Mouse (Mus musculus) heart, embryonic 11.5 days (tissue): ENCODE measurements around the gene 1700029J07Rik. TPM values are rescaled to one million over a fixed set of nuclear protein-coding genes. Genes with fewer than 3 reads are reported as not detected.

ENCODE experiments used
- ATAC-seq: fragments of 200-750 bp; cut with Nextera tagmentation; replicated peaks from 2 replicates; pipeline ENCODE4 v1.8.0; 2017; ENCODE audit warnings: moderate library complexity; ENCODE audit not compliant: insufficient number of reproducible peaks, low FRiP score, low TSS enrichment
- H3K27ac ChIP-seq: fragments of 300-500 bp; sonication (generic); 2 replicates; pipeline ENCODE4 v1.5.1; 2014; ENCODE audit warnings: mild to moderate bottlenecking, low read depth, low read length
- H3K27me3 ChIP-seq: fragments of 300-500 bp; sonication (generic); 2 replicates; pipeline ENCODE4 v1.6.1; 2014; ENCODE audit warnings: mild to moderate bottlenecking, low read length, mixed read lengths; ENCODE audit not compliant: control insufficient read depth, insufficient read depth
- H3K36me3 ChIP-seq: fragments of 300-500 bp; sonication (generic); 2 replicates; pipeline ENCODE4 v1.6.1; 2014; ENCODE audit warnings: mild to moderate bottlenecking, low read length, moderate library complexity, mixed read lengths; ENCODE audit not compliant: control insufficient read depth, insufficient read depth
- H3K4me1 ChIP-seq: fragments of 300-500 bp; sonication (generic); 2 replicates; pipeline ENCODE4 v1.6.1; 2014; ENCODE audit warnings: low read length; ENCODE audit not compliant: control insufficient read depth, insufficient read depth
- H3K4me2 ChIP-seq: fragments of 300-500 bp; sonication (generic); 2 replicates; pipeline ENCODE4 v1.6.1; 2014; ENCODE audit warnings: mild to moderate bottlenecking, moderate library complexity
- H3K4me3 ChIP-seq: fragments of 300-500 bp; sonication (generic); 2 replicates; pipeline ENCODE4 v1.5.1; 2014; ENCODE audit warnings: low read depth, low read length
- H3K9ac ChIP-seq: fragments of 300-500 bp; sonication (generic); 2 replicates; pipeline ENCODE4 v1.6.1; 2014; ENCODE audit warnings: mild to moderate bottlenecking, low read depth, low read length, moderate library complexity
- H3K9me3 ChIP-seq: fragments of 300-500 bp; sonication (generic); replicated peaks from 2 replicates; pipeline ENCODE4 v1.6.1; 2016; ENCODE audit warnings: low read length; ENCODE audit not compliant: control insufficient read depth
- WGBS: fragments of 180-500 bp; shearing (Covaris S2); extraction: QIAGEN DNeasy Blood & Tissue Kit; methylation state at CpG from one replicate; pipeline ENCODE4 v1.1.7; 2014; ENCODE audit not compliant: insufficient replicate concordance; 5-methylcytosine and 5-hydroxymethylcytosine counted together
- polyA plus RNA-seq: library from polyadenylated mRNA; unstranded; fragments of >200 nt; fragmentation: Nextera tagmentation; extraction: Ambion mirVana; gene quantifications from 2 replicates; pipeline ENCODE4 v1.2.1, GENCODE M21; 2014

1700029J07Rik gene
- 2.1 and 2.4 TPM in 2 replicates for polyA plus RNA-seq

DNA sequence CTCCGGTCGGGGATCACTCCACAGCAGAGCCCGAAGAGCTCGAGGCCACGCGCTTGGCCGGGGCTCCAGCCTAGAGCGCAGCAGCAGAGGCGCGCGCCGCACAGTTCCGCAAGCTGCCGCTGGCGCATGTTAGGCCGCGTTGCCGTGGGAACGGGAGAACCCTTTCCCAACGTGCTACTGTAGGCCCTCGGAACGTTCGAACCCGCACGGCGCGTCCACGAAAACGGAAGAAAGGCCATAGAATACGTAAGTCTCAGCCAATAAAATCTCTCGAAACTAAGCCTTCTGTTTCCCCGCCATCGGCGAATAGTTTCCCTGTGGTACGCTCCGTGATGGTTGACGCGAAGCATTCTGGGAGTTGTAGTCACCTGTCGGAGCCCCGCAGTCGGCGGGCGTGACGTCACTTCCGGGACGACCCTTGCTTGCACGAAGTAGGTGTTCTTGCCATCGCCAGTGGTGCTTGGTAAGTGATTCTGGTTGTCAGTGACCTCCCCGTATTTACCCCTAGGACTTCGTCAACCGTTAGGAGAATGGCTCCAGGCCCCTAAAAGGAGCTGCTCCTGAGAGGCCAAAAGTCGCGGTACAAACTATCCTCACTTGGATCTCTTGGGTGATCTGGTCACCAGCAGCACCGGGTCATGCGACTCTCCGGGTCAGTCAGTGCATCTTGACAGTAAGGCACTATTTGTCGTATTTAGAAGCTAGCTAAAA lies at the start of gene 1700029J07Rik, which contains the start of gene Ufsp2:
TSS of gene 1700029J07Rik (minus strand) at position 127 of the 711 bp plus-strand sequence.
TSS of gene Ufsp2 (plus strand) at position 403 of the 711 bp plus-strand sequence.
- peak within 1 kb of the TSS; percentile 84 for H3K4me2 ChIP-seq
- H3K36me3 ChIP-seq, result peaks cover 2% of the 10 kb centered on the region; the same call in 1 of the 2 replicates
- H3K27me3 ChIP-seq, result no peaks in the 10 kb centered on the region
- H3K4me1 ChIP-seq, result peaks cover 5% of the 10 kb centered on the region
- ATAC-seq, result peak; percentile 96
- H3K27ac ChIP-seq, result peak within 1 kb of the TSS; percentile 86
- H3K9ac ChIP-seq, result peak within 1 kb of the TSS; percentile 83
- no peaks in the 10 kb centered on the region for H3K9me3 ChIP-seq
- WGBS, result 1% methylated on average over 57 of the region's 57 CpGs
- H3K4me3 ChIP-seq, result peak within 1 kb of the TSS; percentile 79

DNA sequence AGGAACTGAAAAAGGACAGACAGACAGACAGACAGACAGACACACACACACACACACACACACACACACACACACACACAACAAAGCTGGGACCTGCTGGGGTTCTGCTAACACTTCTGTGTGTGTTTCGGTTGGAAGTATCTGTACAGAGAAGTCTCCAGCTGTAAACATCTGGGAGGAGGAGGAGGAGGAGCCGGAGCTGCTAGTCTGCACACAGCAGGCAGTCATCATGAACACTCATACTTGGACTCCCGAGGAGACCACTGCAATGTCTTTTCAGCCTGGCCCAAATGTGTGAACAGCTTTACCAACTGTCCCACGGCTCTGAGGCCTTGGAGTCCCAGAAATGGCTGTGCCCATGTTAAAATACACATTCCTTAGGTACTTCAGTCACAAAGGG lies 49.3 kb upstream of the 1700029J07Rik start:
- Histone ChIP-seq H3K36me3 (no peaks in the 10 kb centered on the region), H3K4me1 (0 out of 2 replicates have a peak, but pooled peaks cover 6% of the 10 kb centered on the region), H3K9ac (no peak overlapping the region), H3K4me3 (no peak overlapping the region), H3K27ac (no peak overlapping the region), H3K9me3 (no peaks in the 10 kb centered on the region), H3K4me2 (no peak overlapping the region), H3K27me3 (no peaks in the 10 kb centered on the region)
- ATAC-seq, result no peak
- WGBS, result 42% methylated on average over 4 of the region's 4 CpGs

DNA sequence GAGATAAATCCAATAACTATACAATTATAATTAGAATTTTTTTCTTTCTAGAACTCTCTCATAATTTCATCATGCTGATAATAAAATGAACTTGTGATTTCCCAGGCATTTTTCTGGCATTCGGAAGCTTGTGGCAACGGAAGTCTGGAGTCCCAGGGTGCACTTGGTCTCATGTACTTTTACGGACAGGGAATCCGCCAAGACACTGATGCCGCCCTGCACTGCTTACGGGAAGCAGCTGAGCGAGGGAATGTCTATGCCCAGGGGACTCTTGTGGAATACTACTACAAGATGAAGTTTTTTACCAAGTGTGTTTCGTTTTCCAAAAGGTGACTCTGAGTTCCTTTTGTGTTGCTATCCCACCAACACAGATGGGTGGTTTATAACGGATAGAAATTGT lies 47.7 kb upstream of the 1700029J07Rik start:
- no peaks in the 10 kb centered on the region for H3K36me3 ChIP-seq
- ATAC-seq, result no peak
- H3K4me3 ChIP-seq, result no peak overlapping the region
- no peak overlapping the region for H3K4me2 ChIP-seq
- no peaks in the 10 kb centered on the region for H3K27me3 ChIP-seq
- H3K4me1 ChIP-seq, result 0 out of 2 replicates have a peak, but pooled peaks cover 6% of the 10 kb centered on the region
- H3K27ac ChIP-seq, result no peak overlapping the region
- no peaks in the 10 kb centered on the region for H3K9me3 ChIP-seq
- WGBS, result 89% methylated on average over 9 of the region's 9 CpGs
- H3K9ac ChIP-seq, result no peak overlapping the region

DNA sequence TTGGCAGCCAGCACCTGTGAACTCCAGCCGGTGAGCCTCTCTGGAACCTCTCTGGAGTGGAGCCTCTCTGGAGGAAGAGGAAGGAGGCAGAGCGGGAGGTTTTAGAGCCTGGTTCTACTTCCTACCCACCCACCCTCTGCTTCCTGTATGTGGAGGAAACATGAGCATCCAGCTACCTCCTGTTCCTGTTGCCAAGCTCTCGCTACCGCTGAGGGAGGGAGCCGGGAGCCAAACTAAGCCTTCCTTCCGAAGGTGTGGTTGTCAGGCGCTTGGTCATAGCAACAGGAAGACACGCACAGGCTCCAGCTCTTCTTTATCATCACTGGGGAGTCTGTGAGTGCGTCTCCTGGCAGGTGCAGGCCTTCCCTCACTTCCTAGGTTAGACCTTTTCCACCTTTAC lies 47.2 kb upstream of the 1700029J07Rik start:
- Histone ChIP-seq H3K36me3 (no peaks in the 10 kb centered on the region), H3K27ac (no peak overlapping the region), H3K9ac (no peak overlapping the region), H3K9me3 (no peaks in the 10 kb centered on the region), H3K4me1 (0 out of 2 replicates have a peak, but pooled peaks cover 6% of the 10 kb centered on the region), H3K27me3 (no peaks in the 10 kb centered on the region), H3K4me3 (no peak overlapping the region), H3K4me2 (no peak overlapping the region)
- no peak for ATAC-seq
- 77% methylated on average over 9 of the region's 9 CpGs for WGBS

- Histone ChIP-seq H3K27me3 (no peaks in the 10 kb centered on the region), H3K9me3 (no peaks in the 10 kb centered on the region), H3K4me1 (peaks cover 10% of the 10 kb centered on the region; the same call in 1 of the 2 replicates), H3K27ac (peak overlapping the region; percentile 42; the same call in 1 of the 2 replicates), H3K4me2 (peak overlapping the region; percentile 60), H3K36me3 (no peaks in the 10 kb centered on the region), H3K9ac (peak overlapping the region; percentile 56), H3K4me3 (peak overlapping the region; percentile 16; the same call in 1 of the 2 replicates)
- 10% methylated on average over 17 of the region's 17 CpGs for WGBS
- ATAC-seq, result peak; percentile 68; the same call in 1 of the 2 replicates
These were observed 36.0 kb upstream of the 1700029J07Rik start for GRCm38 (mm10) chr8:46010746-46011680.

DNA sequence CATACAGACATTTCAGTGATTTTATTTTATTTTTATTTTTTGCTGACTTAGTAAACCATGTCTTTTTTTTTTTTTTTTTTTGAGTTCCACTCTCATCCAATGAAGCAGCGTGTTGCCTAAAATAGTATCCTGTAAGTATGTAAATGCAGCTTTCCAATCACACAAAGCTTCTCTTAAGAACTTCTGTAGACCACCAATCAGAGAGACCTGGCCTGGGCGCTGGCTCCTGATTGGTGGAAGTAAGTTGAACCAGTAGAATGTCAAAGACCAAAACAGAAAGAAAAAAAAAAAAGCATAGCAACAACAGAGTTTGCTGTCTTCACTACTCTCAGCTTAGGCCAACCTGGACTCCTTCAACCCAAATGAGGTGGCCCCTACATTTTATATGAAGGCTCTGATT lies 35.3 kb upstream of the 1700029J07Rik start:
- WGBS, result 53% methylated on average over 2 of the region's 2 CpGs
- peak; percentile 10; the same call in 1 of the 2 replicates for ATAC-seq
- Histone ChIP-seq H3K27me3 (no peaks in the 10 kb centered on the region), H3K4me3 (0 out of 2 replicates have a peak overlapping the region, but pooled peaks have one; percentile 14), H3K36me3 (no peaks in the 10 kb centered on the region), H3K4me1 (peaks cover 17% of the 10 kb centered on the region; the same call in 1 of the 2 replicates), H3K9me3 (no peaks in the 10 kb centered on the region), H3K4me2 (peak overlapping the region; percentile 60), H3K27ac (peak overlapping the region; percentile 42; the same call in 1 of the 2 replicates), H3K9ac (peak overlapping the region; percentile 56)

DNA sequence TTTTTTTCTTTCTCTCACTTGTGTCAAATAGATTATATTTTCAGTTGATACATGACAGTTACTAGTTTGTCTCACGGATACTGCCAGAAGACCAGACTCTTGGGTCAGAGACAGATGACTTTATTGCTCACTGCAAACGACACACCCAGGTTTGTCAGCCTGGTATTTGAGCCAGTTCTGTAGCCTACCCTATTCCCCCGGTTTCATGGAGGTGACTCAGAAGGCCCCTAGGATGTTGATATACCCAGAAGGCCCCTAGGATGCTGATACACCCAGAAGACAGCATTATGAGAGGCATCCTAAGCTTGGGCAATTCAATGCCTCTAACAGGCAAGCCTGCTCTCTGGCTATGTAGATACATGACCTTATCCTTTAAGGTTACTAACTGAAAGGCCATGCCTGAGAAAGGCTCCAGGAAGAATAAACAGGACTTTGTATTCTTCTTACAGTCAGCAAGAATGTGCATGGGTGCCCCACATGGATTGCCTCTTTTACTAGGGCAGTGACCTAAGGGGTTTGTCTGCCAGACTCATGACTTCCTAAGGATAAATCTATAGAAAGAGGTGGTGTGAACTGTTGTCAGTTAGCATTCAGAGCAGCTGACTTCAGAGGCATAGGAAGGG lies 32.1 kb upstream of the 1700029J07Rik start:
- Histone ChIP-seq H3K36me3 (no peaks in the 10 kb centered on the region), H3K9me3 (no peaks in the 10 kb centered on the region), H3K4me1 (peaks cover 17% of the 10 kb centered on the region; the same call in 1 of the 2 replicates), H3K4me2 (no peak overlapping the region), H3K4me3 (no peak overlapping the region), H3K27ac (no peak overlapping the region), H3K27me3 (no peaks in the 10 kb centered on the region), H3K9ac (no peak overlapping the region)
- 80% methylated on average over 3 of the region's 3 CpGs for WGBS
- no peak for ATAC-seq

DNA sequence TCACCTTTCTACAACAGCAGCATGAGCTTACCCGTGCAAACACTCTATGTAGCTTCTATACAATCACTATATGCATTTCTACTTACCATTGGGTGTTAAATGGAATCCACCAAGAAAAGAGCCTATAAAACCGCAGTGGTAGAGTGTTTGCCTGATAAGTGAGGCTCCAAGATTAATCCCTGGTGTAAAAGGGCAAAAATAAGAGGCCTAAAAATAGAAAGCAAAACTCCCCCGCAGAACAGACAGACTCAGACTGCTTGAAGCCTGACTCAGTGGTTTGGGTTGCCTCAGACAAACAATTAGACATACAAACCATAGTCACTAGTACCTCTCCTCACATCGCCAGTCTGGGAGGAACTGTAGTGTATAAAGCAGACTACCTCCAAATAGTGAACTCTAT lies 30.5 kb upstream of the 1700029J07Rik start, which contains the start of gene Ankrd37:
TSS of gene Ankrd37 (minus strand) at position 112 of the 400 bp plus-strand sequence.
- H3K4me2 ChIP-seq, result peak within 1 kb of the TSS; percentile 3

More for the DNA sequence above, 30.5 kb upstream of the 1700029J07Rik start, which contains the start of gene Ankrd37:
- WGBS, result 39% methylated on average over 4 of the region's 4 CpGs
- H3K27me3 ChIP-seq, result no peaks in the 10 kb centered on the region
- no peak for ATAC-seq
- 0 out of 2 replicates have a peak within 1 kb of the TSS, but pooled peaks have one; percentile 30 for H3K9ac ChIP-seq
- peaks cover 11% of the 10 kb centered on the region for H3K4me1 ChIP-seq
- H3K9me3 ChIP-seq, result no peaks in the 10 kb centered on the region
- H3K27ac ChIP-seq, result peak within 1 kb of the TSS; percentile 54
- no peak within 1 kb of the TSS for H3K4me3 ChIP-seq
- no peaks in the 10 kb centered on the region for H3K36me3 ChIP-seq
